Mouse (Mus musculus) kidney, postnatal 0 days (tissue): ENCODE measurements around the gene Map7d3. TPM values are rescaled to one million over a fixed set of nuclear protein-coding genes. Genes with fewer than 3 reads are reported as not detected.
A peak's percentile ranks its signal among the peaks of the same experiment; 100 is the strongest.

ENCODE experiments used
- ATAC-seq: fragments of 200-750 bp; cut with Nextera tagmentation; replicated peaks from 2 replicates; pipeline ENCODE4 v1.8.0; 2017; ENCODE audit warnings: low read depth, moderate number of reproducible peaks, moderate TSS enrichment, moderate library complexity; ENCODE audit not compliant: low FRiP score
- DNase-seq: peaks from one replicate; pipeline ENCODE4 v3.0.0-alpha.2; 2016; ENCODE audit warnings: low spot score
- H3K27ac ChIP-seq: fragments of 300-500 bp; sonication (generic); 2 replicates; pipeline ENCODE4 v1.5.1; 2014; ENCODE audit warnings: mild to moderate bottlenecking
- H3K27me3 ChIP-seq: fragments of 300-500 bp; sonication (generic); 2 replicates; pipeline ENCODE4 v1.6.1; 2014; ENCODE audit warnings: low read length, mixed read lengths; ENCODE audit not compliant: insufficient read depth
- H3K36me3 ChIP-seq: fragments of 300-500 bp; sonication (generic); 2 replicates; pipeline ENCODE4 v1.6.1; 2014; ENCODE audit warnings: low read length, mixed read lengths; ENCODE audit not compliant: insufficient read depth
- H3K4me1 ChIP-seq: fragments of 300-500 bp; sonication (generic); replicated peaks from 2 replicates; pipeline ENCODE4 v1.6.1; 2014; ENCODE audit warnings: antibody characterized with exemption, low read length, mixed read lengths; ENCODE audit not compliant: insufficient read depth
- H3K4me2 ChIP-seq: fragments of 300-500 bp; sonication (generic); 2 replicates; pipeline ENCODE4 v1.6.1; 2014; ENCODE audit warnings: mild to moderate bottlenecking, low read length, moderate library complexity, mixed read lengths
- H3K4me3 ChIP-seq: fragments of 300-500 bp; sonication (generic); replicated peaks from 2 replicates; pipeline ENCODE4 v1.5.1; 2014; ENCODE audit warnings: low read depth, low read length
- H3K9ac ChIP-seq: fragments of 300-500 bp; sonication (generic); 2 replicates; pipeline ENCODE4 v1.6.1; 2014; ENCODE audit warnings: low read depth, low read length
- H3K9me3 ChIP-seq: fragments of 300-500 bp; sonication (generic); replicated peaks from 2 replicates; pipeline ENCODE4 v1.6.1; 2016; ENCODE audit warnings: low read length, inconsistent platforms, mixed read lengths
- CTCF ChIP-seq: IDR thresholded peaks from 2 replicates; pipeline ENCODE4 v1.5.1; 2016; ENCODE audit warnings: antibody characterized with exemption, low read depth, mild to moderate bottlenecking, moderate library complexity
- WGBS: fragments of 180-500 bp; shearing (Covaris S2); extraction: QIAGEN DNeasy Blood & Tissue Kit; methylation state at CpG from one replicate; pipeline ENCODE4 v1.1.7; 2014; 5-methylcytosine and 5-hydroxymethylcytosine counted together
- polyA plus RNA-seq: library from polyadenylated mRNA; unstranded; fragments of >200 nt; fragmentation: Nextera tagmentation; extraction: Ambion mirVana; gene quantifications from 2 replicates; pipeline ENCODE4 v1.2.1, GENCODE M21; 2015

The Map7d3 gene
- polyA plus RNA-seq, 1 experiment from 2014 or later = 3.0 TPM

DNA sequence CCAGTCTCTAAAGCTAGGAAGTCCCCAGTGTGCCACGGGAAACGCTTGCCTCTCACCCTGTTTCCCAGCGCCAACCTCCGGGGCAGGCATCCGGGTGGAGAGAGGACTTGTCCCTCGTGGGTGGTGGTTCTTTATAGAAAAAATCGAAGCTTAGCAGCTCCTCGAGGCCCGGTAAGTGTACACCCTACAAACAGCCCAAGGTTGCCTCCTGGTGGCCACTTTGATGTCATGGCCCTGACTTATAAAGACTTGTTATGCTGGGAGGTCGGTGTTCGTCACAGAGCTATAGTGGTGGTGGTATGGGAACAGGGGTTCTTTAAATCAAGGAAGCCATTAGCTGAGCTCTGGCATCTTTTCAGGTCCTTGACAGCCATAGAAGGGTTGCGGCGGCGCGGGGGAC, 30.9 kb downstream of the Map7d3 start:
- DNase-seq = peak; percentile 64
- Histone ChIP-seq H3K4me2 (no peak overlapping the region), H3K9ac (no peak overlapping the region), H3K4me1 (no peaks in the 10 kb centered on the region), H3K27me3 (no peaks in the 10 kb centered on the region), H3K9me3 (no peaks in the 10 kb centered on the region), H3K36me3 (no peaks in the 10 kb centered on the region), H3K27ac (no peak overlapping the region), H3K4me3 (no peak overlapping the region)
- peak; percentile 71 for TF ChIP-seq CTCF
- 56% methylated on average over 15 of the region's 15 CpGs for WGBS
- no peak; the same call in 1 of the 2 replicates for ATAC-seq

DNA sequence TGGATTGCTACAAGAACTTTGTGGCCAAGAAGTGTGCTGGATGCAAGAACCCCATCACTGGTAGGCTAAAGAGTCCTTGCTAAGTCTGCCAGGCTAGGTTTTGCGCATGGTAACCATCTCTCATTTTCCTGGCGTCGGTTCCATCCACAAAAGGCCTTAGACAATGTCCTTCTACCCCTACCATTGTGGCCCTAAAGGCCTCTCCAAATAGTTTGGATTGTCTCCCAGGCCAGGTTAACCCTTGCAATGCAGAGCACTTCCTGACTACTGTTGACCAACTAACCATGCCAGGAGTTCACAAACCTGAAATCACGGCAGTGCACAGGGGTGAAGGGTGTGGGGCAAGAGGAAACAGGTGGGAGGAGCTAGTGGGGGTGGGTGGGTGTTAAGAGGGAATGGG, 31.5 kb downstream of the Map7d3 start:
- Histone ChIP-seq H3K4me3 (no peak overlapping the region), H3K4me2 (no peak overlapping the region), H3K4me1 (no peaks in the 10 kb centered on the region), H3K27me3 (no peaks in the 10 kb centered on the region), H3K9ac (no peak overlapping the region), H3K36me3 (no peaks in the 10 kb centered on the region), H3K27ac (no peak overlapping the region), H3K9me3 (no peaks in the 10 kb centered on the region)
- TF ChIP-seq CTCF = no peak
- WGBS = 86% methylated on average over 4 of the region's 4 CpGs
- ATAC-seq = no peak
- DNase-seq = no peak

DNA sequence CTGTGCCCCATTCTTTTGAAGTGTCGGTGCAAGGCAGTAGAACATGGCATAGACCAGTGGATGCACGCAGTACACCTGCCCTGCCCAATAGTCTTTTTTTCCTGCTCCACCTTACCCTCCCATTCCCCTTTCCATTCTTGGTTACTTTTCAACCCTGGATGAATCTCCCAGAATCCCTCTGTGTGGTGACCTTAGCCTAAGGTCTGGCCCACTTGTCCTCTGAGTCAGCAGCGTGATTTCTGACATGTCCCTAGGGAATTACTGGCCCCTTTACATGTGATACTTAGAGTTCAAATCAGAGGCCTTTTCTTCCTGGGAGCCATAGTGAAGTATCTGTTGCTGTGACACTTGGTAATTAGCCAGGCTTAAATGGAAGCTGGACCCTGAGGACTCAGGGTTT, 34.6 kb downstream of the Map7d3 start:
- no peaks in the 10 kb centered on the region for H3K27me3 ChIP-seq
- 76% methylated on average over 3 of the region's 3 CpGs for WGBS

DNA sequence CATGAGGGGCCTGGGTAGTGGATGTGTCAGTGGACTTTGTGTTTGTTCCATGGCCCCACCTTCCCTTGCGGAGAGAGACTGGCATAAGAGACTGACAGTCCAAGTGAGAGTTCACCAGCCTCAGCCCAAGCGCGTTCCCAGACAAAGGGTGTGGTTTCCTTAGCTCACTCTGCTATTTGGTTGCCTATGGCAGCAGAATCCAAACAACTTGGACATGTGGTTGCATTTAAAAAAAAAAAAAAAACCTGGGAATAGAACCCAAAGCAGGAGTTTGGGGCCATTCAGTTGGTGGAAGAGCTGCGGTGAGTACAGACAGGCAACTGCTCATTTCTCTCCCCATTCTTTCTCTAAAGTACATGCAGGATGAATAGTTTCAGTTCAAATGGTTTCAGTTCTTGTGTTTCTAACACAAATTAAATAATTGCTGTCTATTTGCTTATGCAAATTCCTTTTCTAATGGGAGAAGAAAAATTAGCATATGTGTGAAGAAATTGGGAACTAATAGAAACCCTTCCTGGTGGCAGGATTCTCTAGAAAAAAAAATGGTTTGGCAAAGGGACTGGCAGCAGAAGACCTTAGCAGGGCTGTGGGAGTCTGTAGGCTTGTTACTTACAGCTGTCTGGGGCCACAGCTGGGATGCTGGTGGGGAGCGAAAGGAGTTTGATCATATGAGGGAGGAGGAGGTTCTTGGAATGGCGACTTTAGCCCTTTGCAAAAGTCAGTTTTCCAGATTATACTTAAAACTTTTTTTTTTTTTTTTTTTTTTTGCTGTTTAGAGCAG, 35.7 kb downstream of the Map7d3 start:
- no peak overlapping the region for H3K27ac ChIP-seq
- 78% methylated on average over 6 of the region's 6 CpGs for WGBS
- no peak; the same call in 1 of the 2 replicates for ATAC-seq
- no peaks in the 10 kb centered on the region for H3K9me3 ChIP-seq
- DNase-seq = peak; percentile 5
- H3K9ac ChIP-seq = no peak overlapping the region
- no peaks in the 10 kb centered on the region for H3K36me3 ChIP-seq
- no peaks in the 10 kb centered on the region for H3K4me1 ChIP-seq
- TF ChIP-seq CTCF = no peak
- no peak overlapping the region for H3K4me2 ChIP-seq
- no peaks in the 10 kb centered on the region for H3K27me3 ChIP-seq
- H3K4me3 ChIP-seq = no peak overlapping the region

More for the DNA sequence above, 34.6 kb downstream of the Map7d3 start:
- DNase-seq (no peak), ATAC-seq (no peak)
- Histone ChIP-seq H3K27ac (no peak overlapping the region), H3K4me3 (no peak overlapping the region), H3K4me1 (no peaks in the 10 kb centered on the region), H3K4me2 (no peak overlapping the region), H3K9me3 (no peaks in the 10 kb centered on the region), H3K9ac (no peak overlapping the region), H3K36me3 (no peaks in the 10 kb centered on the region)
- no peak for TF ChIP-seq CTCF

DNA sequence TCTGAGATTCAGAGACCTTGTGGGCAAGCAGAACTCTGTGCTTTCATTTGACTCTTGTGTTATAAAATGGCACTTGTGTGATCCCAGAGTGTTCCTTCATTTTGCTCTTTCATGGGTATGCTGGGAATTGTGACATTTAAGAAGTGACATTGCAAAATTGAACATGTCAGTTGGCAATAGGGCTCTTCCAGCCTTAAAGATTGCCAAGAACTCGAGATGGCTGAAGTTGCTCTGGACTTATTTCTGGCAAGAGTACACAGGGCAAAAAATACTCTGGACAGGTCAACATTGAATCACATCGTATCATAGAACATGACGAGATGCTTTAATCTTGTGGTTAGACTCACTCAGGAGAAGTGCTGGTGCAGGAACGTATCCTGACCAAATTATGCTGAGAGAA, 48.8 kb downstream of the Map7d3 start:
- Histone ChIP-seq H3K4me3 (no peak overlapping the region), H3K27ac (no peak overlapping the region), H3K9ac (no peak overlapping the region), H3K36me3 (no peaks in the 10 kb centered on the region), H3K27me3 (no peaks in the 10 kb centered on the region), H3K4me2 (no peak overlapping the region), H3K9me3 (no peaks in the 10 kb centered on the region), H3K4me1 (no peaks in the 10 kb centered on the region)
- WGBS = 87% methylated on average over 4 of the region's 4 CpGs
- ATAC-seq (no peak), DNase-seq (no peak)
- TF ChIP-seq CTCF = no peak

DNA sequence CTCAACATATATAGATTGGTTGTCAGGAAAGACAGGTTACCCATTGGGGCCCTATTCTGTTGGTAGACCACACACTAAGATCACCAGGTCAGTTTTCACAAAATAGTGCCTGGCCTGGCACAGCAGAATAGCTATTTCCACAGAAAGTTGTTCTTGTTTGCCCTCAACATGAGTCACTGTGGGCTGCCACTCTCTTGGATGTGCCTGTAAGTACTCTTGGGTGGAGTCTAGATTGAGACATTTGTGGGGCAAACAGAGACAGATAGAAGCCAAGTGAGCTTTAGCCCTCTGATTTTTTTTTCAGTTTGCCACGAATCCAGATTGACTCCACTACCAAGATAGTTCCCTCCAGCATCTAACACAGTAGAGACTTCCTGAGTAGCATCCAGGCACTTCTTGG, 50.4 kb downstream of the Map7d3 start:
- Histone ChIP-seq H3K4me2 (no peak overlapping the region), H3K9me3 (no peaks in the 10 kb centered on the region), H3K27ac (no peak overlapping the region), H3K4me3 (no peak overlapping the region), H3K9ac (no peak overlapping the region), H3K27me3 (no peaks in the 10 kb centered on the region), H3K36me3 (no peaks in the 10 kb centered on the region), H3K4me1 (no peaks in the 10 kb centered on the region)
- no peak for ATAC-seq
- no peak for DNase-seq
- 50% methylated on average over 1 of the region's 1 CpGs for WGBS
- TF ChIP-seq CTCF = no peak

DNA sequence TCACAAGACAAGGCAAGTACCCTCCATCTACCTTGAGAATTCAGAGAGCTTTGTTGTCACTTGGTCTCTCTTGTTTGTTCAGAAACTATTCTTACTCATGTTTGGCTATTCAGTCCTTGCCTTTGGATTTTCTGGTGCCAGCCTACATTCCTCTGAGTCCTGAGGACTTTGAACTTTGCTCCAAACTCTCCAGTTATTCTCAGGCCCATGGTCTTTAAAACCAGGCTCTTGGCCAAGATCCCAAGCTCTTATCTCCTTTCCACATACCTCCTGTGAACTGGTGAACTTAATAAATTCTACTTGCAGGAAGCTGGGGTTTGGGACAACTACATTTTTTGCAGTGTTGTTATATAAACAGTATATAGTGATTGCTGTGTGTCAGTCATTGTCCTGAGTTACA, 52.3 kb downstream of the Map7d3 start:
- no peaks in the 10 kb centered on the region for H3K36me3 ChIP-seq
- DNase-seq (peak; percentile 17), ATAC-seq (no peak)
- H3K27me3 ChIP-seq = no peaks in the 10 kb centered on the region
- H3K4me1 ChIP-seq = no peaks in the 10 kb centered on the region
- no peak overlapping the region for H3K4me3 ChIP-seq
- no peak for TF ChIP-seq CTCF
- H3K9ac ChIP-seq = no peak overlapping the region
- H3K27ac ChIP-seq = no peak overlapping the region
- H3K9me3 ChIP-seq = no peaks in the 10 kb centered on the region
- no peak overlapping the region for H3K4me2 ChIP-seq
